In genomic region chr3:107586504-107586903, GRCm38 (mm10) we compare ENCODE assay signal across 34 mouse cellular contexts. TPM values are rescaled to one million over a fixed set of nuclear protein-coding genes. Genes with fewer than 3 reads are reported as not detected.
DNase-seq lines count a peak whose midpoint lies in the region; ATAC-seq lines count a peak whose summit lies in the region.
"Had no signal": no experiment of that assay in that cellular context is flagged by ENCODE, and none has a peak within 500 bp of the region (broad histone marks: within the 10 kb centered on the region; RNA-seq: fewer than 3 reads in every experiment).

No protein-coding gene starts in this region.

- no peaks in the 10 kb centered on the region for H3K36me3 ChIP-seq in forebrain, embryonic 10.5 days (replicated peaks)
- no peaks in the 10 kb centered on the region for H3K36me3 ChIP-seq in forebrain, embryonic 15.5 days
- H3K36me3 ChIP-seq: forebrain, embryonic 12.5 days; G1E; heart, embryonic 10.5 days; heart, embryonic 13.5 days had no signal

- H3K4me1 ChIP-seq in forebrain, embryonic 10.5 days: peaks cover 46% of the 10 kb centered on the region
- H3K4me1 ChIP-seq in forebrain, embryonic 15.5 days: peaks cover 13% of the 10 kb centered on the region

- H3K4me2 ChIP-seq in forebrain, embryonic 15.5 days (replicated peaks): no peak overlapping the region
- H3K4me2 ChIP-seq: forebrain, embryonic 12.5 days; heart, embryonic 13.5 days; hindbrain, embryonic 14.5 days had no signal

- intact Hi-C loops in left cerebral cortex, postnatal 4 days (cut with DNase I): no loop called here

- 77% methylated on average over 6 of the region's 6 CpGs for WGBS in forebrain, embryonic 10.5 days
- 75% methylated on average over 6 of the region's 6 CpGs for WGBS in forebrain, embryonic 15.5 days

- H3K9ac ChIP-seq in forebrain, embryonic 15.5 days (replicated peaks): no peak overlapping the region
- H3K9ac ChIP-seq: forebrain, embryonic 12.5 days; forebrain, postnatal 0 days; heart, embryonic 13.5 days; hindbrain, embryonic 14.5 days had no signal

- peaks cover 96% of the 10 kb centered on the region for H3K27me3 ChIP-seq in forebrain, embryonic 10.5 days (ENCODE audit: poor library complexity, severe bottlenecking)
- H3K27me3 ChIP-seq in forebrain, embryonic 15.5 days: peaks cover 45% of the 10 kb centered on the region
- H3K27me3 ChIP-seq: CH12.LX had no signal

- H3K27ac ChIP-seq in forebrain, embryonic 10.5 days: 0 out of 2 replicates have a peak overlapping the region, but pooled peaks have one; percentile 6
- H3K27ac ChIP-seq in forebrain, embryonic 15.5 days (replicated peaks): no peak overlapping the region
- H3K27ac ChIP-seq: forebrain, embryonic 12.5 days; heart, adult 2 months; heart, embryonic 10.5 days; heart, embryonic 13.5 days; hindbrain, embryonic 14.5 days; hindbrain, postnatal 0 days had no signal

- ATAC-seq in forebrain, embryonic 15.5 days (replicated peaks): no peak
- ATAC-seq: forebrain, postnatal 0 days; hindbrain, postnatal 0 days; inflammation-experienced regulatory T-cells, adult 6 months; intestine, embryonic 16.5 days; Patski had no signal

- no peak for DNase-seq in forebrain, embryonic 10.5 days (ENCODE audit: extremely low spot score, low spot score)
- DNase-seq in left cerebral cortex, postnatal 4 days: peak; percentile 34
- no peak for DNase-seq in left cerebral cortex, adult 18-20 months (ENCODE audit: low spot score in 2 of 2)
- DNase-seq in testis, postnatal 10 days (ENCODE audit: low spot score): peak; percentile 66
- DNase-seq in testis, postnatal 14 days (ENCODE audit: low spot score): no peak
- DNase-seq: adrenal gland, postnatal 10 days; adrenal gland, postnatal 36 days; B cell, adult 2 months; cerebellum, adult 18-20 months; cerebellum, adult 9-10 months; cerebellum, postnatal 14 days; forebrain, postnatal 0 days; gastrocnemius, postnatal 36 days; heart, adult 2 months; heart, postnatal 14 days; heart, postnatal 4 days had no signal

- H3K9me3 ChIP-seq in forebrain, embryonic 10.5 days: no peaks in the 10 kb centered on the region
- H3K9me3 ChIP-seq in forebrain, embryonic 15.5 days: no peaks in the 10 kb centered on the region
- H3K9me3 ChIP-seq: forebrain, embryonic 12.5 days; G1E; heart, embryonic 10.5 days; heart, embryonic 13.5 days had no signal

- no peak overlapping the region for H3K4me3 ChIP-seq in forebrain, embryonic 10.5 days
- H3K4me3 ChIP-seq in forebrain, embryonic 15.5 days: no peak overlapping the region
- H3K4me3 ChIP-seq: forebrain, embryonic 12.5 days; heart, adult 2 months; heart, embryonic 10.5 days; heart, embryonic 13.5 days had no signal

RNA-seq across cellular contexts. Expression of gene Alx3, which starts 8.3 kb away (rescaled TPM):
- 41.0 and 41.6 TPM in 2 replicates for polyA plus RNA-seq in forebrain, embryonic 10.5 days (2016; fragmentation: Nextera tagmentation; extraction: Ambion mirVana)
- 2.5 and 3.1 TPM in 2 replicates for polyA plus RNA-seq in forebrain, embryonic 15.5 days (2015; fragmentation: Nextera tagmentation; extraction: Ambion mirVana)
- 1 to 10 TPM; 1.7 to 1.9 TPM for total RNA-seq in left cerebral cortex, postnatal 4 days (2021)
- total RNA-seq in left cerebral cortex, adult 18-20 months (2021): 1 to 10 TPM; 2.0 to 2.5 TPM
- total RNA-seq: adrenal gland, adult 18-20 months; adrenal gland, postnatal 10 days; adrenal gland, postnatal 36 days; CH12.LX; gastrocnemius, adult 8-10 months; gastrocnemius, postnatal 36 days; granulocyte monocyte progenitor cell, adult 5-6 weeks; heart, adult 2 months; heart, postnatal 14 days; heart, postnatal 4 days had no signal
- polyA plus RNA-seq: G1E; heart, adult 2 months; hindbrain, embryonic 14.5 days; inflammation-experienced regulatory T-cells, adult 6 months; intestine, embryonic 16.5 days had no signal

RNA-seq across cellular contexts. Expression of gene Ubl4b, which starts 31.6 kb away (rescaled TPM):
- polyA plus RNA-seq in forebrain, embryonic 10.5 days (2016; fragmentation: Nextera tagmentation; extraction: Ambion mirVana): 0.46 and 0.54 TPM in 2 replicates
- 0.13 TPM in 1 of 2 replicates, not detected in the other for polyA plus RNA-seq in forebrain, embryonic 15.5 days (2015; fragmentation: Nextera tagmentation; extraction: Ambion mirVana)
- total RNA-seq in left cerebral cortex, postnatal 4 days (2021): under 1 TPM in 1 of 2 experiments, not detected in 1; 0.58 TPM
- total RNA-seq in left cerebral cortex, adult 18-20 months (2021): not detected
- total RNA-seq: adrenal gland, adult 18-20 months; adrenal gland, postnatal 10 days; adrenal gland, postnatal 36 days; CH12.LX; forebrain, postnatal 0 days; gastrocnemius, adult 8-10 months; gastrocnemius, postnatal 36 days; granulocyte monocyte progenitor cell, adult 5-6 weeks; heart, adult 2 months; heart, postnatal 14 days; heart, postnatal 4 days; hindbrain, postnatal 0 days had no signal
- polyA plus RNA-seq: embryonic facial prominence, embryonic 14.5 days; forebrain, postnatal 0 days; G1E; heart, adult 2 months; heart, embryonic 13.5 days; hindbrain, embryonic 11.5 days; hindbrain, embryonic 14.5 days; hindbrain, postnatal 0 days; inflammation-experienced regulatory T-cells, adult 6 months; intestine, embryonic 16.5 days; Patski had no signal

RNA-seq across cellular contexts. Expression of gene Gm10961, which starts 44.6 kb away (rescaled TPM):
- not detected in 2 replicates for polyA plus RNA-seq in forebrain, embryonic 10.5 days (2016; fragmentation: Nextera tagmentation; extraction: Ambion mirVana)
- not detected in 2 replicates for polyA plus RNA-seq in forebrain, embryonic 15.5 days (2015; fragmentation: Nextera tagmentation; extraction: Ambion mirVana)
- total RNA-seq in left cerebral cortex, postnatal 4 days (2021): not detected
- not detected for total RNA-seq in left cerebral cortex, adult 18-20 months (2021)
- total RNA-seq: adrenal gland, adult 18-20 months; adrenal gland, postnatal 10 days; adrenal gland, postnatal 36 days; CH12.LX; forebrain, postnatal 0 days; G1E; gastrocnemius, adult 8-10 months; gastrocnemius, postnatal 36 days; granulocyte monocyte progenitor cell, adult 5-6 weeks; heart, adult 2 months; heart, postnatal 14 days; heart, postnatal 4 days; hindbrain, postnatal 0 days had no signal
- polyA plus RNA-seq: embryonic facial prominence, embryonic 14.5 days; forebrain, embryonic 12.5 days; forebrain, postnatal 0 days; frontal cortex, adult 2 months; G1E; heart, adult 2 months; heart, embryonic 10.5 days; heart, embryonic 13.5 days; heart, embryonic 16.5 days; hindbrain, embryonic 11.5 days; hindbrain, embryonic 14.5 days; hindbrain, postnatal 0 days; inflammation-experienced regulatory T-cells, adult 6 months; intestine, embryonic 16.5 days; Patski had no signal

RNA-seq across cellular contexts. Expression of gene Strip1, which starts 45.0 kb away (rescaled TPM):
- 69.0 and 70.5 TPM in 2 replicates for polyA plus RNA-seq in forebrain, embryonic 10.5 days (2016; fragmentation: Nextera tagmentation; extraction: Ambion mirVana)
- polyA plus RNA-seq in forebrain, embryonic 15.5 days (2015; fragmentation: Nextera tagmentation; extraction: Ambion mirVana): 148 and 149 TPM in 2 replicates
- 100 to 1,000 TPM; 114 to 120 TPM for total RNA-seq in left cerebral cortex, postnatal 4 days (2021)
- total RNA-seq in left cerebral cortex, adult 18-20 months (2021): 10 to 100 TPM; 63.9 to 65.4 TPM

Comparison
In these comparisons a context has a peak if more than half of its experiments do, and no peak if none do; other contexts are left out.
1. DNase-seq: peak in left cerebral cortex, postnatal 4 days (single experiment) and testis, postnatal 10 days (single experiment); none in forebrain, embryonic 10.5 days (single experiment), left cerebral cortex, adult 18-20 months (0 of 2) and testis, postnatal 14 days (single experiment).